Mouse (Mus musculus): ENCODE data around the gene Wdfy2. TPM values are rescaled to one million over a fixed set of nuclear protein-coding genes. Genes with fewer than 3 reads are reported as not detected.

Wdfy2 gene
- polyA plus RNA-seq, 1 experiment from 2014 or later = 7.6 TPM

Small RNA genes within 50 kb of the gene (microRNA-seq; reads per million reads assigned to microRNA genes)
- not detected for gene Mir6541
- gene Mir8098 = 0.85 reads per million, percentile 4 among the genes with 10 or more reads in this experiment

Other genes with a start within 250 kb of the Wdfy2 start
- gene Serpine3, start 174.0 kb upstream of the Wdfy2 start, polyA plus RNA-seq (2014; fragmentation: Nextera tagmentation; extraction: Ambion mirVana) = 0.17 TPM in 1 of 2 replicates, not detected in the other
- 31.8 and 34.4 TPM in 2 replicates for gene Ints6, start 76.5 kb upstream of the Wdfy2 start, polyA plus RNA-seq (2014; fragmentation: Nextera tagmentation; extraction: Ambion mirVana)
- not detected in 2 replicates for gene Defb48, start 146.8 kb downstream of the Wdfy2 start, polyA plus RNA-seq (2014; fragmentation: Nextera tagmentation; extraction: Ambion mirVana)
- not detected in 2 replicates for gene Defb47, start 160.4 kb downstream of the Wdfy2 start, polyA plus RNA-seq (2014; fragmentation: Nextera tagmentation; extraction: Ambion mirVana)
- not detected in 2 replicates for gene Defb43, start 174.1 kb downstream of the Wdfy2 start, polyA plus RNA-seq (2014; fragmentation: Nextera tagmentation; extraction: Ambion mirVana)
- 0.37 and 0.89 TPM in 2 replicates for gene Defb42, start 209.3 kb downstream of the Wdfy2 start, polyA plus RNA-seq (2014; fragmentation: Nextera tagmentation; extraction: Ambion mirVana)
- gene Defb30, start 212.3 kb downstream of the Wdfy2 start, polyA plus RNA-seq (2014; fragmentation: Nextera tagmentation; extraction: Ambion mirVana) = not detected in 2 replicates